Mouse (Mus musculus) Muller cell, postnatal 12 days (primary cell): ENCODE data around the gene Arrb1.
"Not testable (repeated sequence)": the region's sequence is repeated elsewhere in the genome, so short reads cannot be mapped to it uniquely, and the experiment has no call there.

Experiments used
- DNase-seq: peaks from one replicate; pipeline ENCODE4 v3.0.0-alpha.2; 2015; ENCODE audit errors: inconsistent ontology term

Arrb1 gene

GRCm38 (mm10) chr7:99534901-99535735 is at the start of gene Arrb1:
Gene Arrb1 (plus strand): TSS chr7:99535466.
- DNase-seq, result peak; percentile 88

GRCm38 (mm10) chr7:99489708-99490107 is 45.6 kb upstream of the Arrb1 start:
- DNase-seq, result no peak

GRCm38 (mm10) chr7:99499128-99499527 is 36.1 kb upstream of the Arrb1 start:
- no peak for DNase-seq

GRCm38 (mm10) chr7:99500201-99500600 is 35.1 kb upstream of the Arrb1 start:
- peak; percentile 51 for DNase-seq

- DNase-seq, result no peak
Observed at GRCm38 (mm10) chr7:99500655-99501054, 34.6 kb upstream of the Arrb1 start.

- no peak for DNase-seq
Observed at GRCm38 (mm10) chr7:99501148-99501547, 34.1 kb upstream of the Arrb1 start.

GRCm38 (mm10) chr7:99504556-99504955 is 30.7 kb upstream of the Arrb1 start:
- no peak for DNase-seq

GRCm38 (mm10) chr7:99508187-99508586 is 27.1 kb upstream of the Arrb1 start:
- DNase-seq, result not testable (repeated sequence)

- peak; percentile 44 for DNase-seq
Observed at GRCm38 (mm10) chr7:99510087-99510501, 25.2 kb upstream of the Arrb1 start.

GRCm38 (mm10) chr7:99516092-99516813 is 19.0 kb upstream of the Arrb1 start:
- no peak for DNase-seq

- DNase-seq, result no peak
Observed at GRCm38 (mm10) chr7:99516814-99517157, 18.5 kb upstream of the Arrb1 start.

GRCm38 (mm10) chr7:99518954-99519644 is 16.2 kb upstream of the Arrb1 start:
- peak; percentile 56 for DNase-seq

GRCm38 (mm10) chr7:99523121-99523520 is 12.1 kb upstream of the Arrb1 start:
- DNase-seq, result no peak

- no peak for DNase-seq
Observed at GRCm38 (mm10) chr7:99523837-99524236, 11.4 kb upstream of the Arrb1 start.

- DNase-seq, result no peak
Observed at GRCm38 (mm10) chr7:99528547-99528946, 6.7 kb upstream of the Arrb1 start.

- DNase-seq, result no peak
Observed at GRCm38 (mm10) chr7:99529410-99529809, 5.9 kb upstream of the Arrb1 start.

GRCm38 (mm10) chr7:99531408-99531970 is 3.8 kb upstream of the Arrb1 start:
- no peak for DNase-seq

- no peak for DNase-seq
Observed at GRCm38 (mm10) chr7:99532526-99532925, 2.7 kb upstream of the Arrb1 start.

- no peak for DNase-seq
Observed at GRCm38 (mm10) chr7:99533600-99533999, 1.7 kb upstream of the Arrb1 start.

- DNase-seq, result no peak
Observed at GRCm38 (mm10) chr7:99534501-99534900, 765 bp upstream of the Arrb1 start.

GRCm38 (mm10) chr7:99535741-99536501 is 655 bp downstream of the Arrb1 start:
- no peak for DNase-seq
